Mouse (Mus musculus) kidney, postnatal 0 days (tissue): Measurements from ENCODE around the gene Gm49776. TPM values are rescaled to one million over a fixed set of nuclear protein-coding genes. Genes with fewer than 3 reads are reported as not detected.
"Not testable (repeated sequence)": the region's sequence is repeated elsewhere in the genome, so short reads cannot be mapped to it uniquely, and the experiment has no call there.

Experiments used
- ATAC-seq: fragments of 200-750 bp; cut with Nextera tagmentation; replicated peaks from 2 replicates; pipeline ENCODE4 v1.8.0; 2017; ENCODE audit warnings: low read depth, moderate number of reproducible peaks, moderate TSS enrichment, moderate library complexity; ENCODE audit not compliant: low FRiP score
- DNase-seq: peaks from one replicate; pipeline ENCODE4 v3.0.0-alpha.2; 2016; ENCODE audit warnings: low spot score
- H3K27ac ChIP-seq: fragments of 300-500 bp; sonication (generic); 2 replicates; pipeline ENCODE4 v1.5.1; 2014; ENCODE audit warnings: mild to moderate bottlenecking
- H3K27me3 ChIP-seq: fragments of 300-500 bp; sonication (generic); 2 replicates; pipeline ENCODE4 v1.6.1; 2014; ENCODE audit warnings: low read length, mixed read lengths; ENCODE audit not compliant: insufficient read depth
- H3K36me3 ChIP-seq: fragments of 300-500 bp; sonication (generic); 2 replicates; pipeline ENCODE4 v1.6.1; 2014; ENCODE audit warnings: low read length, mixed read lengths; ENCODE audit not compliant: insufficient read depth
- H3K4me1 ChIP-seq: fragments of 300-500 bp; sonication (generic); replicated peaks from 2 replicates; pipeline ENCODE4 v1.6.1; 2014; ENCODE audit warnings: antibody characterized with exemption, low read length, mixed read lengths; ENCODE audit not compliant: insufficient read depth
- H3K4me2 ChIP-seq: fragments of 300-500 bp; sonication (generic); 2 replicates; pipeline ENCODE4 v1.6.1; 2014; ENCODE audit warnings: mild to moderate bottlenecking, low read length, moderate library complexity, mixed read lengths
- H3K4me3 ChIP-seq: fragments of 300-500 bp; sonication (generic); replicated peaks from 2 replicates; pipeline ENCODE4 v1.5.1; 2014; ENCODE audit warnings: low read depth, low read length
- H3K9ac ChIP-seq: fragments of 300-500 bp; sonication (generic); 2 replicates; pipeline ENCODE4 v1.6.1; 2014; ENCODE audit warnings: low read depth, low read length
- H3K9me3 ChIP-seq: fragments of 300-500 bp; sonication (generic); replicated peaks from 2 replicates; pipeline ENCODE4 v1.6.1; 2016; ENCODE audit warnings: low read length, inconsistent platforms, mixed read lengths
- CTCF ChIP-seq: IDR thresholded peaks from 2 replicates; pipeline ENCODE4 v1.5.1; 2016; ENCODE audit warnings: antibody characterized with exemption, low read depth, mild to moderate bottlenecking, moderate library complexity
- WGBS: fragments of 180-500 bp; shearing (Covaris S2); extraction: QIAGEN DNeasy Blood & Tissue Kit; methylation state at CpG from one replicate; pipeline ENCODE4 v1.1.7; 2014; 5-methylcytosine and 5-hydroxymethylcytosine counted together
- polyA plus RNA-seq: library from polyadenylated mRNA; unstranded; fragments of >200 nt; fragmentation: Nextera tagmentation; extraction: Ambion mirVana; gene quantifications from 2 replicates; pipeline ENCODE4 v1.2.1, GENCODE M21; 2015

Gene Gm49776
- polyA plus RNA-seq: 0.91 and 3.0 TPM in 2 replicates

DNA sequence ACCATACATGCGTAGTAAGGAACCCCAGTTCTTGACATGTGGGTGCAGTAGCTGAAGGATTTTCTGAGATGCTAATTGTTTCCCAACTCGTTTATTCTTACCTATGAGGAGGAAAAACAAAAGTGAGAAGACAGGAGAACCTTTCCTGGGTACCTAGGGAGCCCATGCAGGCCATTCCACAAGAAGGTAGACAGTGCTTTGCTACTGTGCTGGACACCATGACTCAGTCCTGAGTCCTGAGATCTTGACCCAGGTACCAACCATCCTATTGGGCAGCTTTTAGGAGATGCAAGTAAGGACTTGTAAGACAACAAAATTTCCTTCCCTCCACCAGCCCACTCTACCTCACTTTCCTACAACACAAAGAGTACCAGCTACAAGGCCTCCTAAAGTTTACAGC, at the start of gene Gm49776:
Gene Gm49776 (minus strand): TSS at position 101 of the 400 bp plus-strand sequence.
- ATAC-seq (no peak), DNase-seq (no peak)
- WGBS: 90% methylated on average over 2 of the region's 2 CpGs
- no peak within 1 kb of the TSS for H3K4me2 ChIP-seq
- no peak within 1 kb of the TSS for H3K27ac ChIP-seq
- no peak for TF ChIP-seq CTCF
- H3K4me3 ChIP-seq: no peak within 1 kb of the TSS
- H3K4me1 ChIP-seq: no peaks in the 10 kb centered on the region
- H3K9me3 ChIP-seq: no peaks in the 10 kb centered on the region
- H3K27me3 ChIP-seq: no peaks in the 10 kb centered on the region
- no peak within 1 kb of the TSS for H3K9ac ChIP-seq
- peaks cover 74% of the 10 kb centered on the region for H3K36me3 ChIP-seq

DNA sequence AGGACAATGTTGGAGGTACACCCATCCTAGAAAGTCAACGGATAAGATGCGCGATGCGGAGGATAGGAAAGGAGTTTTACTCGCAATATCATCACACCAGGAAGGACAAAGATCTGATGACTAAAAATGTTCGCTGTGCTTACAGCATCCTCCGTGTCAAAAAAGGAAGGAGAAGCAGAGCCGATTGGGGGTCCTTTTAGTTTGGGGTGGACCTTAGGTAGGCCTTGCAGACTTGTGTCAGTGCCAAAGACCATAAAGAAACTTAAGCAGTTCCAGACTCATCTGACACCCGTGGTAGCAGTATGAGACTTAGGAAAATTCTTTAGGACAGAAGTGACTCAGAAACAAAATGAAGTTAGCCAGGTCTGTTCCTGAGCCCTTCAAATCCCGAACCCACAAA, 31.5 kb upstream of the Gm49776 start:
- H3K27ac ChIP-seq, H3K27me3 ChIP-seq, H3K36me3 ChIP-seq, H3K9me3 ChIP-seq, ATAC-seq, DNase-seq, H3K4me1 ChIP-seq: not testable (repeated sequence)
- WGBS: 4% methylated on average over 6 of the region's 10 CpGs
- Histone ChIP-seq H3K4me3 (peak overlapping the region; percentile 77; the same call in 1 of the 2 replicates), H3K4me2 (peak overlapping the region; percentile 82), H3K9ac (peak overlapping the region; percentile 42; the same call in 1 of the 2 replicates)

DNA sequence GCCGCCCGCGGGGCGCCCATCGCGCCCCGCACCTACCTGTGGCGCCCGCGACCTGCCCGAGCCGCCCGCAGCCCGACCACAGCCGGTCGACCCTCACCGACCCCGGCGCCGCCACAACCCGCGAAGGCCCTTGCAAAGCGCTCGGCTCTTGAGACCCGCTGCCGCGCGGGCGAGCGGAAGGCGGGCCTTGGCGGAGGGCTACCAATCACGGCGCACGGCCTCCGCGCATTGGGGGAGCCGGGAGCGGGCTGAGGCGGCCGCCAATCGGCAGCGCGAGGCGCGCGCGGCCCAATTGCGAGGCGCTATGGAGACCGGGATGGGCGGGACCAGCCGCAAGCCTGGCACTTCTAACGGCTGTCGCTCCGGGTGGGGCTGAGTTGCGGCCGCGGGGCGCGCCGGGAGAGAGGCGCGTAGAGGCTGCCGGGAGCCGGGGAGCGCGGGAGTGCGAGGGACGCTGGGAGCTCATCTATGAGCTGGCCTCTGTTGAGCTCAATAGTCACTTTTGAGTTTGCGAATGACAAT, 31.0 kb upstream of the Gm49776 start, which contains the start of gene Dgcr8:
Gene Dgcr8 (minus strand): TSS at position 180 of the 522 bp plus-strand sequence.
- no peaks in the 10 kb centered on the region for H3K9me3 ChIP-seq
- peak within 1 kb of the TSS; percentile 94 for H3K9ac ChIP-seq
- DNase-seq (peak; percentile 99), ATAC-seq (peak; percentile 99)
- no peak for TF ChIP-seq CTCF
- no peaks in the 10 kb centered on the region for H3K36me3 ChIP-seq
- peak within 1 kb of the TSS; percentile 82 for H3K4me2 ChIP-seq
- peak within 1 kb of the TSS; percentile 77 for H3K4me3 ChIP-seq
- under 1% methylated on average over 70 of the region's 71 CpGs for WGBS
- H3K27me3 ChIP-seq: no peaks in the 10 kb centered on the region
- peaks cover 8% of the 10 kb centered on the region for H3K4me1 ChIP-seq
- peak within 1 kb of the TSS; percentile 82 for H3K27ac ChIP-seq

DNA sequence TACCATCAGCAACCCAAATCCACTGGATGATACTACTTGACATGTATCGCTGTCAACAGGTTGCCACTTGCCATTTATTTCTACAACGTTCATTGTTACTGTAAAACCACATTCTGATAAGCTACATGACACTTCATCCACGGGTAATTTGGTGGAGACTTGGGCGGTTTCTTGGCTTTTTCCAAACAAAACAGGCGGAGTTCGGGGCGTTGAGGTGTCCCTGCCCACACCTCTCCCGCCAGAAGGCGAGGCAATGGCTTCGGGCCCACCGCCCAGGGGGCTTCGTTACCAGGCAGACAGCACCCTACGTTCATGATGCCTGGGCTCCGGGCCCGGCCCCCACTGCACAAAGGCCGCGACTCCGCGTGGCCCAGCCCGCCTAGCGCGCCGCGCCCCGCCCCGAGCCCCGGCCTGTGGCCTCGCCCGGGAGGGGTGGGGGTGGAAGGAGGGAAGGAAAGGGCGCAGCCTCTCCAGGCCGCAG, 30.5 kb upstream of the Gm49776 start:
- Histone ChIP-seq H3K27ac (peak overlapping the region; percentile 82), H3K4me3 (peak overlapping the region; percentile 77), H3K9me3 (no peaks in the 10 kb centered on the region), H3K4me2 (peak overlapping the region; percentile 82), H3K4me1 (peaks cover 8% of the 10 kb centered on the region), H3K27me3 (no peaks in the 10 kb centered on the region), H3K9ac (peak overlapping the region; percentile 94), H3K36me3 (peaks cover 4% of the 10 kb centered on the region)
- under 1% methylated on average over 31 of the region's 31 CpGs for WGBS
- DNase-seq: peak; percentile 60
- ATAC-seq: peak; percentile 86
- no peak for TF ChIP-seq CTCF

DNA sequence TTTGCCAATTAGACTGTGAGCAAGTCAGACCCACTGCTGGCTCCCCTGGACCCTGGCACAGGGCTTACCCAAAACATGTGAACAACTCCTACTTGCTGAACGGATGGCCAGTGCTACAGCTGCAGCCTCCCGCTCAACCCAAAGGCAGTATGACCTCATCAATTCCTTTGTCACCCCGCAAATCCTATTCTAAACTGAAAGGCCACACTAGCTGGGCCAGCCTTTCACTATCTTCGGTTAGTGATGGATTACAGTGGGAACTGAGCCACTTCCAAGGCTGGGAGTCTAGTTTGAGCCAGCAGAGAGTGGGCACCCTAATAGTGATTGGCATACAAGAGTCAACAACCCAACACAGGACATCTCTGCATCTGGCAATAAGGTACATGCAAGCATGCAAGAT, 30.0 kb upstream of the Gm49776 start:
- Histone ChIP-seq H3K4me2 (peak overlapping the region; percentile 82), H3K4me3 (peak overlapping the region; percentile 77), H3K4me1 (peaks cover 8% of the 10 kb centered on the region), H3K36me3 (peaks cover 7% of the 10 kb centered on the region), H3K9me3 (no peaks in the 10 kb centered on the region), H3K27me3 (no peaks in the 10 kb centered on the region), H3K9ac (peak overlapping the region; percentile 94), H3K27ac (0 out of 2 replicates have a peak overlapping the region, but pooled peaks have one; percentile 82)
- TF ChIP-seq CTCF: no peak
- ATAC-seq (no peak), DNase-seq (peak; percentile 41)
- 2% methylated on average over 4 of the region's 4 CpGs for WGBS

DNA sequence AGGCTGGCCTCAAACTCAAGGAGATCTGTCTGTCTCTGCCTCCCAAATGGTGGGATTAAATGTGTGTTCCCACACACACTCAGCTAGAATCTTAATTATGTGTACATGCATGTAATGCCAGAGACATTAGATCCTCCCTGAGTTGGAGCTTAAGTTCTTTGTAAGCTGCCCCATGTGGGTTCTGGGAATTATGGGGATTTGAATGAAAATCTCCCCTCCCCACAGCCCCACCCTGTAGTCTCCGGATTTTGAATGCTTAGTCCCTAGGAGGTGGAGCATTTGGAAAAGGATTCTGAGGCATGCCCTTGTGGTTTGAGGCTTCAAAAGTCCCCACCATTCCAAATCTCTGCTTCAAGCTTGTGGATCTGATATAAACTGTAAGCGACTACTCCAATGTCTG, 17.0 kb upstream of the Gm49776 start:
- ATAC-seq (no peak), DNase-seq (no peak)
- H3K27ac ChIP-seq: no peak overlapping the region
- H3K4me2 ChIP-seq: no peak overlapping the region
- WGBS: 83% methylated on average over 2 of the region's 2 CpGs
- H3K4me1 ChIP-seq: no peaks in the 10 kb centered on the region
- no peaks in the 10 kb centered on the region for H3K27me3 ChIP-seq
- H3K9me3 ChIP-seq: no peaks in the 10 kb centered on the region
- H3K4me3 ChIP-seq: no peak overlapping the region
- TF ChIP-seq CTCF: no peak
- H3K9ac ChIP-seq: no peak overlapping the region
- peaks cover 59% of the 10 kb centered on the region for H3K36me3 ChIP-seq

DNA sequence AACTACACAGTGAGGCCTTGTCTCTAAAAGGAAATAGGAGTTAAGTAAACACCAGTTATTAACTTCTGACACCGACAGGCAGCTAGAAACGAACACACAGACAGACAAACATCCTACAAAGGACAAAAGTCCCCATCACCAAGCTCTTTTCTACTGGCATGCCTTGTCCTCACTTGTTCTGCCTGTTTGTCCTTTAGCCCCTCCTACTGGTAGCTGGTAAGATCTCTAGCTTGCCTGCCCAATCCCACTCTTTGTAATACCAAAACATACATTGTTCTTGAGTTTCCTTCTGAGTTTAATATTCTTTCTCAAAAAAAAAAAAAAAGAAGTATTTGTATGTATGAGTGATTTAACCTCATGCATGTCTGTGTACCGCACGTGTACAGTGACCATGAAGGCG, 10.1 kb upstream of the Gm49776 start:
- 84% methylated on average over 5 of the region's 5 CpGs for WGBS
- H3K36me3 ChIP-seq: peaks cover 49% of the 10 kb centered on the region

More for the DNA sequence above, 10.1 kb upstream of the Gm49776 start:
- no peak overlapping the region for H3K9ac ChIP-seq
- DNase-seq (peak; percentile 31), ATAC-seq (no peak)
- H3K27ac ChIP-seq: no peak overlapping the region
- no peaks in the 10 kb centered on the region for H3K4me1 ChIP-seq
- no peak overlapping the region for H3K4me3 ChIP-seq
- TF ChIP-seq CTCF: peak; percentile 57
- H3K9me3 ChIP-seq: no peaks in the 10 kb centered on the region
- no peaks in the 10 kb centered on the region for H3K27me3 ChIP-seq
- no peak overlapping the region for H3K4me2 ChIP-seq
